Mouse (Mus musculus) liver, embryonic 14.5 days (tissue): ENCODE measurements around the gene Zfp536. TPM values are rescaled to one million over a fixed set of nuclear protein-coding genes. Genes with fewer than 3 reads are reported as not detected.

Experiments
- ATAC-seq: fragments of 200-750 bp; cut with Nextera tagmentation; 2 replicates; pipeline ENCODE4 v1.8.0; 2017; ENCODE audit warnings: moderate number of reproducible peaks, mild to moderate bottlenecking, moderate library complexity; ENCODE audit not compliant: insufficient read depth
- DNase-seq, 3 experiments: peaks; one replicate each; pipeline ENCODE4 v3.0.0-alpha.2; 2012 to 2013; ENCODE audit warnings: low read depth in 3 of 3, low spot score in 3 of 3
- H3K27ac ChIP-seq: fragments of 300-500 bp; sonication (generic); 2 replicates; pipeline ENCODE4 v1.5.1; 2014; ENCODE audit warnings: moderate library complexity, mild to moderate bottlenecking, control low read depth, inconsistent platforms
- H3K27me3 ChIP-seq: fragments of 300-500 bp; sonication (generic); 2 replicates; pipeline ENCODE4 v1.6.1; 2014; ENCODE audit warnings: mild to moderate bottlenecking, low read length, moderate library complexity; ENCODE audit not compliant: control insufficient read depth, insufficient read depth
- H3K36me3 ChIP-seq: fragments of 300-500 bp; sonication (generic); replicated peaks from 2 replicates; pipeline ENCODE4 v1.6.1; 2014; ENCODE audit warnings: low read depth; ENCODE audit not compliant: control insufficient read depth, insufficient read depth
- H3K4me1 ChIP-seq, 2 experiments: fragments of 200-500 bp in 1 of 2; fragments of 300-500 bp in 1 of 2; sonication (generic) in 1 of 2; replicated peaks; 2 replicates each; pipeline ENCODE4 v1.6.1; 2012 to 2014; ENCODE audit warnings: antibody characterized with exemption in 1 of 2, inconsistent platforms in 1 of 2, low read length in 1 of 2; ENCODE audit not compliant: control insufficient read depth in 2 of 2, insufficient read depth in 2 of 2
- H3K4me2 ChIP-seq: fragments of 300-500 bp; sonication (generic); 2 replicates; pipeline ENCODE4 v1.6.1; 2014; ENCODE audit warnings: low read depth, mild to moderate bottlenecking, control low read depth, moderate library complexity
- H3K4me3 ChIP-seq, 2 experiments: fragments of 200-500 bp in 1 of 2; fragments of 300-500 bp in 1 of 2; sonication (generic) in 1 of 2; 2 replicates each; pipeline ENCODE4 v1.5.1; 2012 to 2014; ENCODE audit warnings: low read depth in 2 of 2, low read length in 2 of 2, mild to moderate bottlenecking in 2 of 2, control low read depth in 1 of 2, inconsistent platforms in 1 of 2, moderate library complexity in 1 of 2; ENCODE audit not compliant: insufficient read depth in 1 of 2
- H3K9ac ChIP-seq: fragments of 300-500 bp; sonication (generic); replicated peaks from 2 replicates; pipeline ENCODE4 v1.6.1; 2014; ENCODE audit warnings: mild to moderate bottlenecking, control low read depth, moderate library complexity
- H3K9me3 ChIP-seq: fragments of 300-500 bp; sonication (generic); 2 replicates; pipeline ENCODE4 v1.6.1; 2016; ENCODE audit warnings: low read length, mixed read lengths; ENCODE audit not compliant: control insufficient read depth
- CTCF ChIP-seq: IDR thresholded peaks from 2 replicates; pipeline ENCODE4 v1.5.1; 2016; ENCODE audit warnings: antibody characterized with exemption, low read depth, control low read depth
- EP300 ChIP-seq: IDR thresholded peaks from 2 replicates; pipeline ENCODE4 v1.6.1; 2016; ENCODE audit warnings: antibody characterized with exemption, low read depth
- WGBS: fragments of 180-500 bp; shearing (Covaris S2); extraction: QIAGEN DNeasy Blood & Tissue Kit; methylation state at CpG from one replicate; pipeline ENCODE4 v1.1.7; 2014; ENCODE audit not compliant: insufficient replicate concordance; 5-methylcytosine and 5-hydroxymethylcytosine counted together
- polyA plus RNA-seq, 2 experiments: library from polyadenylated mRNA; depleted of rRNA in 1 of 2; stranded (reverse) in 1 of 2; unstranded in 1 of 2; fragments of >200 nt; fragmentation: Nextera tagmentation in 1 of 2; extraction: Ambion mirVana in 1 of 2; gene quantifications; 2 replicates each; pipeline versions ENCODE4 v1.2.1 to v1.2.3; 2012 to 2014

Zfp536 gene
- polyA plus RNA-seq, 2 experiments, result not detected

DNA sequence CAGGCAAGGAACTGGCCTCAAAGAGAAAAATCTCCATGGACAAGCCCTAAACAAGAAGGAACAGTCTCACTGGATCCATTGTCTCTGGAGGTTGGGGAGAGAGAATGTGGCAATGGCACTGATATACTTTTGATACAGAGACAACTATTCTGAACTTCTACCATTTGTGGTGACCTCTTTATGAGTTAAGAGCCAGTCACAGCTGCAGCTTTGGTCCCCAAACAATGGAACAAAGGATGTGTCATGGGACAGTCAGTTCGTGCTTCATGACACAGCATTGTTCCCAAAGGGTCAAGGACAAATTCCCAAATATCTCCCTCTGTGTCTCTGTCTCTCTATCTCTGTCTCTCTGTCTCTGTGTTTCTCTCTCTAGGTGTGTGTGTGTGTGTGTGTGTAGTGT is 20.4 kb downstream of the Zfp536 start:
- no peak overlapping the region for H3K27ac ChIP-seq
- DNase-seq (no peak), ATAC-seq (no peak)
- no peak overlapping the region for H3K4me2 ChIP-seq
- TF ChIP-seq EP300 (no peak), CTCF (no peak)
- H3K27me3 ChIP-seq, result no peaks in the 10 kb centered on the region
- H3K36me3 ChIP-seq, result no peaks in the 10 kb centered on the region
- no peak overlapping the region for H3K4me3 ChIP-seq
- 29% methylated on average over 1 of the region's 1 CpGs for WGBS
- H3K4me1 ChIP-seq, result no peaks in the 10 kb centered on the region
- H3K9ac ChIP-seq, result no peak overlapping the region
- H3K9me3 ChIP-seq, result no peaks in the 10 kb centered on the region

DNA sequence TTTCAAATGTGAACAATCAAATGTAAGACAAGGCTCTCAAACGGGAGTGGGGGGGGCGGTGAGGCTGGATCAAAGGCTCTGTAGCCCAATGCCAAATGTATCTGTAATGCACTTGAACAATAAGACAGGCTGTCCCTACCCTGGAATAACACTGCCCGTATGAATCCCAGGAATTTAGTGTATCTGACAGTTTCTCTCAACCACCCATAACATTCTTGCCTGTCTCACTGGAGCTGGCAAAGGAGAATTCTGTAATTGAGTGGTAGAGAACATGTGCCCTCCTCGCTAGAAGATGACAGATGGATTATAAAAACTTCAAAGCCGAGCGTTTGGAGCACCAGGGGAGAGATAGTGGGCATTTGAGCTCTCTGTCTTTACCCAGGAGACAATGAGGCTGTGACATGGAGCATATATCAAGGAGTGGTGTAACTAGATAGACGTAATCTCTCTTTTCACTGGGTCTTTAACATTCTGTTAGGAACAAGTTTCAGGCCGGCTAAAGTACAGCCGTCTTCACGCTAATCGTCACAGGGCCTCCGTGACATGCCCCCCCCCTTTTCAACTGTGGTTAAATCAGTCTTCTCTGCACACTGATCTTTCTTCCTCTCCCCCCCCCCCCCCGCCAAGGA is 27.2 kb downstream of the Zfp536 start:
- DNase-seq (no peak), ATAC-seq (no peak)
- 52% methylated on average over 12 of the region's 13 CpGs for WGBS
- H3K9ac ChIP-seq, result no peak overlapping the region
- no peak overlapping the region for H3K4me2 ChIP-seq
- no peak overlapping the region for H3K27ac ChIP-seq
- no peaks in the 10 kb centered on the region for H3K27me3 ChIP-seq
- no peak overlapping the region for H3K4me3 ChIP-seq
- TF ChIP-seq CTCF (no peak), EP300 (no peak)
- no peaks in the 10 kb centered on the region for H3K9me3 ChIP-seq
- H3K36me3 ChIP-seq, result no peaks in the 10 kb centered on the region
- no peaks in the 10 kb centered on the region for H3K4me1 ChIP-seq

DNA sequence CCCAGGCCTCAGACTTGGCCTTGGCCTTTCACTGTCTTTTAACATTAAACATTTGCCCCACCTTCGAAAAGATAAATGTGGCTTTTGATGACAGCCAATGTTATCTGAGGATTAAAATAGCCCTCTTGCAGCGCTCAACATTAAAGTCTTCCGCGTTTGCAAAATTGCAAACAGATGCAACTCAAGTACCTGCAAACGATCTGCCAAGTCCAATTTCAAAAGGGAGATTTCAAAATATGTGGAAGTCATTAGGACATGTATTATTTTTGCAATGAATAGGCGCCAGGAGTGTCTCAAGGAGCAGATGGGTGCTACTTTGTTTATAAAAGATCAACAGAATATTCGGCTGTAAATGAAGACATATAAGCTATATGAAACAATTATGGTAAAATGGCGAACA is 30.1 kb downstream of the Zfp536 start:
- no peak for DNase-seq
- ATAC-seq, result no peak
- no peak overlapping the region for H3K9ac ChIP-seq
- H3K4me1 ChIP-seq, result no peaks in the 10 kb centered on the region
- no peak for TF ChIP-seq CTCF
- no peak for TF ChIP-seq EP300
- no peaks in the 10 kb centered on the region for H3K36me3 ChIP-seq
- H3K4me3 ChIP-seq, result no peak overlapping the region
- no peaks in the 10 kb centered on the region for H3K27me3 ChIP-seq
- 66% methylated on average over 8 of the region's 8 CpGs for WGBS
- no peak overlapping the region for H3K27ac ChIP-seq
- no peak overlapping the region for H3K4me2 ChIP-seq
- H3K9me3 ChIP-seq, result no peaks in the 10 kb centered on the region

DNA sequence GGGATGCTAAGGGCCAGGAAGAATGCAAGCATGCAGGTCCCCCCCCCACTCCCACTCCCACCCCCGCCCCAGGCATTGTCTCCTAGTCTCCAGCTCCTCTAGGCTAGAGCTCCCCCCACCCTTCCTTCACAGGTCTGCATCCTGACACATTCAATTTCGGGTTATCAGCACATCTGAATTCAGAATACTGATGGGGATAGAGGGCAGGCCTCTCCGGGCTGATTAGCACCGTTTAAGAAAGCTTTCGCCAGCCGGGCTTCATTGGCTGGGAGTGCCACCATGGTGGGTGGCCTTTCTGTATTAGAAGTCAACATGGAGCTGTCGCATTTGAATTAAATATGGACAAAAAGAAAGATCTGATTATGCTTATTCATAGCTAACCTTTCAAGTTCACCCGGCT is 36.2 kb downstream of the Zfp536 start:
- H3K4me3 ChIP-seq, result no peak overlapping the region
- DNase-seq, result no peak
- H3K27ac ChIP-seq, result no peak overlapping the region
- TF ChIP-seq EP300, result no peak
- WGBS, result 45% methylated on average over 8 of the region's 8 CpGs
- ATAC-seq, result no peak
- H3K27me3 ChIP-seq, result no peaks in the 10 kb centered on the region
- no peaks in the 10 kb centered on the region for H3K9me3 ChIP-seq
- H3K4me2 ChIP-seq, result no peak overlapping the region
- H3K4me1 ChIP-seq, result no peaks in the 10 kb centered on the region
- no peak overlapping the region for H3K9ac ChIP-seq
- H3K36me3 ChIP-seq, result no peaks in the 10 kb centered on the region

DNA sequence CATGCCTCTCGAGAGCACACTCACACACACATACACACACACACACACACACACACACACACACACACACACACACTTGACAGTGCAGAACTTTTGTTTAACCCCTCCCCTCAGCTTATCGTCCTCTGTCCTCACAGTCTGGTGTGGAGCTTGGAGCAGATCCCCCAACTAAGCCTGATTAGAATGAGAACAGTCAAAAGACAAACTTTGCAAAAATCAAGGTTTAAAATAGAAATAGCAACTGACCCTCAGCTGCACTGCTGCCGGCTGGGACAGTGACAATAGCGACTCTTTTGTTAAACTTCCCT is 37.1 kb downstream of the Zfp536 start:
- 27% methylated on average over 4 of the region's 4 CpGs for WGBS

More for the DNA sequence above, 37.1 kb downstream of the Zfp536 start:
- no peaks in the 10 kb centered on the region for H3K9me3 ChIP-seq
- TF ChIP-seq CTCF, result no peak
- TF ChIP-seq EP300, result no peak
- no peak overlapping the region for H3K9ac ChIP-seq
- H3K4me2 ChIP-seq, result no peak overlapping the region
- H3K36me3 ChIP-seq, result no peaks in the 10 kb centered on the region
- H3K27ac ChIP-seq, result no peak overlapping the region
- ATAC-seq (no peak), DNase-seq (no peak)
- H3K4me3 ChIP-seq, result no peak overlapping the region
- no peaks in the 10 kb centered on the region for H3K27me3 ChIP-seq
- H3K4me1 ChIP-seq, result no peaks in the 10 kb centered on the region
